Mouse (Mus musculus) stomach, postnatal 0 days (tissue): ENCODE measurements around the gene Slc25a34. TPM values are rescaled to one million over a fixed set of nuclear protein-coding genes. Genes with fewer than 3 reads are reported as not detected.

Experiments used
- ATAC-seq: fragments of 200-750 bp; cut with Nextera tagmentation; 2 replicates; pipeline ENCODE4 v1.8.0; 2017; ENCODE audit not compliant: low FRiP score, low TSS enrichment
- DNase-seq: peaks from one replicate; pipeline ENCODE4 v3.0.0-alpha.2; 2016; ENCODE audit warnings: low spot score
- H3K27ac ChIP-seq: fragments of 300-500 bp; sonication (generic); replicated peaks from 2 replicates; pipeline ENCODE4 v1.5.1; 2014; ENCODE audit warnings: mild to moderate bottlenecking, control low read depth
- H3K27me3 ChIP-seq: fragments of 300-500 bp; sonication (generic); 2 replicates; pipeline ENCODE4 v1.6.1; 2014; ENCODE audit warnings: low read length; ENCODE audit not compliant: control insufficient read depth, insufficient read depth
- H3K36me3 ChIP-seq: fragments of 300-500 bp; sonication (generic); 2 replicates; pipeline ENCODE4 v1.6.1; 2014; ENCODE audit warnings: low read length, mixed read lengths; ENCODE audit not compliant: control insufficient read depth, insufficient read depth
- H3K4me1 ChIP-seq: fragments of 300-500 bp; sonication (generic); replicated peaks from 2 replicates; pipeline ENCODE4 v1.6.1; 2014; ENCODE audit warnings: antibody characterized with exemption; ENCODE audit not compliant: control insufficient read depth, insufficient read depth
- H3K4me2 ChIP-seq: fragments of 300-500 bp; sonication (generic); replicated peaks from 2 replicates; pipeline ENCODE4 v1.6.1; 2014; ENCODE audit warnings: low read depth, mild to moderate bottlenecking, control low read depth, moderate library complexity
- H3K4me3 ChIP-seq: fragments of 300-500 bp; sonication (generic); 2 replicates; pipeline ENCODE4 v1.5.1; 2014; ENCODE audit warnings: low read depth, low read length, control low read depth
- H3K9ac ChIP-seq: fragments of 300-500 bp; sonication (generic); 2 replicates; pipeline ENCODE4 v1.6.1; 2014; ENCODE audit warnings: mild to moderate bottlenecking, low read length, control low read depth, mixed read lengths
- H3K9me3 ChIP-seq: fragments of 300-500 bp; sonication (generic); 2 replicates; pipeline ENCODE4 v1.6.1; 2016; ENCODE audit warnings: low read length; ENCODE audit not compliant: control insufficient read depth
- CTCF ChIP-seq: IDR thresholded peaks from 2 replicates; pipeline ENCODE4 v1.5.1; 2016; ENCODE audit warnings: antibody characterized with exemption, low read depth, mild to moderate bottlenecking, moderate library complexity
- EP300 ChIP-seq: optimal IDR thresholded peaks from 2 replicates; pipeline ENCODE3; 2016; ENCODE audit warnings: antibody characterized with exemption
- WGBS: fragments of 180-500 bp; shearing (Covaris S2); extraction: QIAGEN DNeasy Blood & Tissue Kit; methylation state at CpG from one replicate; pipeline ENCODE4 v1.1.7; 2014; 5-methylcytosine and 5-hydroxymethylcytosine counted together
- polyA plus RNA-seq: library from polyadenylated mRNA; unstranded; fragments of >200 nt; fragmentation: Nextera tagmentation; extraction: Ambion mirVana; gene quantifications from 2 replicates; pipeline ENCODE4 v1.2.1, GENCODE M21; 2015

Gene Slc25a34
- polyA plus RNA-seq, 1 experiment from 2014 or later: 1.8 TPM

DNA sequence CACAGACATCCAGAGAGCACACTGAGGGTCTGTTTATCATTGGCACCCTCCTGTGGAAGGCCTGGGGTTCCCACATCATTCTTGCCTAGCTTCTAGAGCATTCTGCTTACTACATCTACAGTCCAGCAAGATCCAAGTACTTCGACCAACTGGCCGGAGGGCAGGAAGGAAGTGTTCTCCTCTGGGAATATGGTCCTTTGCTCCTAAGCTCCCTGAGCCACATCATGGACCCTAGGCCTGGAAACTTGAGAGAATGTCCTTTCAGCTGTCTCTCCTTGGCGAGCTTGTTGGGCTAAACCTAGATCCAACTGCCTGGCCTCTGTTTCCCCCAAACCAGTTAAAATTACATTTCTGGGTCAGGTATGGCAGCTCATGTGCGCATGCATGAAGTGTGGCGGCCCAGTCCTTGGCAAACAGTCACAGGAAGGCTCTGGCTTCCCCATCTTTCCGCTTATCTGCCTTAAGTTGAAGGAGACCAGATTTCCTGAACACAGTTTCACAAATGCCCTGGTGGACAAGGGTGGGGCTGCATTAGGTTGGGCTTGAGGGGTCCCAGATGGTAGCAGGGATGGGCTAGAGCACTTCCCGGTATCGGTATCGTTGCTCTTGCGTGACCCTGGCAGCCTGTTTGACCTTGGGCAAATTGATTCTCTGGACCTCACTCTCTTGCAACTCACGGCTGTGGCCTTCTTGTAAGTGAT lies 20.9 kb downstream of the Slc25a34 start:
- H3K4me1 ChIP-seq: peaks cover 3% of the 10 kb centered on the region; the same call in 1 of the 2 replicates
- 68% methylated on average over 11 of the region's 11 CpGs for WGBS
- TF ChIP-seq CTCF (0 out of 2 replicates have a peak, but pooled peaks have one; percentile 32), EP300 (no peak)
- H3K9me3 ChIP-seq: no peaks in the 10 kb centered on the region
- DNase-seq (no peak), ATAC-seq (no peak)
- H3K4me3 ChIP-seq: no peak overlapping the region
- H3K36me3 ChIP-seq: no peaks in the 10 kb centered on the region
- no peak overlapping the region for H3K4me2 ChIP-seq
- no peak overlapping the region for H3K27ac ChIP-seq
- no peaks in the 10 kb centered on the region for H3K27me3 ChIP-seq
- no peak overlapping the region for H3K9ac ChIP-seq

DNA sequence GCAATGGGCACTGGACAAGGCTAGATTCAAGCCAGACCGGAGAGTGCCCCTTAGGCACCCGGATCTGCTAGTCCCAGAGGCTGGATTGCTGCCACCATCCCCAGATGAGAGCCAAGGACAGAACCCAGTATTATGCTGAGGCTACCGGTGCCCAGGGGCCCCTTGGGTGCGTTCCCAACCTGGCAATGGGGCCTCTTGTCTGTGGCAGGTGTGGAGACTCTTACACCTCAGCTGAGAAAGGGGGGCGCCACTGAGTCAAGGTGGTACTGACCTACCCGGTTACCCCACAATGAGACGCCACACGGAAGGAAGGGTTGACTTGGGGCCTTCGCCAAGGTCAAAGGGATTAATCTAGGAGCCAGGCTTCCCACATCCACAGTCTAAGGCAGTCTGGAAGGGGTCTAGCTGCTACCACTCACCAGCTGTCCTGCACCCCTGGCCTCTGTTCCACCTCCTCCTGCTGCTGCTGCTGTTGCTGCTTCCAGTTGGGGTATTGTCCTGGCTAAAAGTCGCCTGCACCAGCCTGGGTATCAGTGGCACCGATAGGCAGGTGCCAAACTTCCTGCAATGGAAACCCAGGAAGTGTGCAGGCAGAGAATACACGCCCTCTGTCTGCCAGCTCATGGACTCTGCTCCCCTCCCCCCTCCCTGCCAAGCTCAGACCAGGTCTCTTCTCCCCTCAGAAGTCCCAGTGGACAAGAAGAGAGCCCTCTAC lies 22.3 kb downstream of the Slc25a34 start:
- H3K4me1 ChIP-seq: peaks cover 3% of the 10 kb centered on the region; the same call in 1 of the 2 replicates
- H3K9ac ChIP-seq: no peak overlapping the region
- peak; percentile 69 for DNase-seq
- H3K36me3 ChIP-seq: no peaks in the 10 kb centered on the region
- ATAC-seq: peak; percentile 30
- H3K4me3 ChIP-seq: no peak overlapping the region
- no peaks in the 10 kb centered on the region for H3K9me3 ChIP-seq
- 69% methylated on average over 12 of the region's 12 CpGs for WGBS
- no peaks in the 10 kb centered on the region for H3K27me3 ChIP-seq
- no peak overlapping the region for H3K27ac ChIP-seq
- H3K4me2 ChIP-seq: peak overlapping the region; percentile 15; the same call in 1 of the 2 replicates
- peak; percentile 39; the same call in 1 of the 2 replicates for TF ChIP-seq CTCF
- TF ChIP-seq EP300: no peak

DNA sequence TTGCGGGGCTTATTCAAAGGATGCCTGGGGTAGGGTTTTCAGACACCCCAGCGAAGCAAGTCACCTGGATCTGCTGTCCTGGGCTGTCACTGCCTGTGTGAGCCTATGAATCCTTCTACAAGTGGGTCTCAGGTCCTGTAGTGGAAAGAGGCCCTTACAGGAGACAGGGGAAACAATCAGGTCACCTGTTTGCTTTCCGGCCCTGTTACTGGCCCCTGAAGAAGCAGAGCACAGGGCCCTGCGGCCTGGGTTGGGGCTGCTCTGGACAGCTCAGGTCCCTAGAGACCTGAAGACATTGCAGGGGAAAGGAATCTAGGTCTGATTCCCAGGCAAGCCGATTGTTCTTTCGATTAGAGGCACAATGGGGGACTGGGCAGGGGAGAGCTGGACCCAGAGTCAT lies 23.3 kb downstream of the Slc25a34 start:
- peak; percentile 20; the same call in 1 of the 2 replicates for ATAC-seq
- Histone ChIP-seq H3K9ac (no peak overlapping the region), H3K4me2 (peak overlapping the region; percentile 87), H3K4me1 (peaks cover 3% of the 10 kb centered on the region; the same call in 1 of the 2 replicates), H3K9me3 (no peaks in the 10 kb centered on the region), H3K27me3 (no peaks in the 10 kb centered on the region), H3K4me3 (no peak overlapping the region), H3K36me3 (no peaks in the 10 kb centered on the region), H3K27ac (peak overlapping the region; percentile 89; the same call in 1 of the 2 replicates)
- WGBS: 44% methylated on average over 6 of the region's 6 CpGs
- no peak for TF ChIP-seq CTCF
- TF ChIP-seq EP300: no peak
- peak; percentile 34 for DNase-seq

DNA sequence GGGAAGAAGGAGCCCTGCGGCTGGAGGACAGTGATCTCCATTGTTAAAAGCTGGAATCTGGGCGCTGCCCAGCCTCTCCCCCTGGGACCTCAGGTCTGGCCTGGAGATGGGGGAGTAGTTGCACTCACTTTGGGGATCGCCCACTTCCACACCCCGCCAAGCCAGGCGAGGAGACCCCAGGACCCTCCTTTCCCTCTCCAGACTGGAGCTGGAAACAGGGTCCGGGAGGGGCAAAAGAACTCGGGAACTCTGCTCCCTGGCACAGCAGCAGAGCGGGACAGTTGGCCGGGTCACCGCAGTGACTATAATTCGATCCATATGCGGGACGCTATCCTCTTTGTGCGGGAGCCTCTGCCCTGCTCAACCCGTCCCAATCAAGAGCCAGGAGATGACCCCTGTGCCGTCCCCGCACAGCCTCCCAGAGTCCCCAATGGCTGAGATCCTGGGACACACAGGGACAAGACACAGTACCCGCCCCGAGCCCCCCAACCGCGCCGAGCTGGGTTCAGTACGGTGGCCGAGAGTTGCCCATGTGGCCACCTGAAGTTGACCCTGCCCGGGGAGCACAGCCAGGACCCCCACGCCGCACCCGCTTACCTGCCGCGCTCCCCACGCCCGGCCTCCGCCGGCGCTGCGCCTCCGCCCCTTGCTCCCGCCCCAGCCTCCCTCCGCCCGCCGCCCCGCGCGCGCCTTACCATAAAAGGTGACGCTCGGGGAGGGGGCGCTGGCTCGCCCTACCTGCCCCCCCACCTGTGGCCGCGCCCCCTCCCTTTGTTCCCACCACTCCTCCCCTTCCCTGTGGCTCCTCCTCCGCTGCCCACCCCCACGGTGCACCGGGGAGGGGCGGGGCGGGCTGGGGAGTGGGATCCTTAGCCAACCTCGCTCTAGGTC lies 24.1 kb downstream of the Slc25a34 start:
- H3K27me3 ChIP-seq: no peaks in the 10 kb centered on the region
- H3K36me3 ChIP-seq: peaks cover 5% of the 10 kb centered on the region
- peak overlapping the region; percentile 77 for H3K4me3 ChIP-seq
- peaks cover 3% of the 10 kb centered on the region; the same call in 1 of the 2 replicates for H3K4me1 ChIP-seq
- TF ChIP-seq CTCF: no peak
- peak; percentile 59 for TF ChIP-seq EP300
- H3K4me2 ChIP-seq: peak overlapping the region; percentile 87
- H3K9ac ChIP-seq: peak overlapping the region; percentile 87
- no peaks in the 10 kb centered on the region for H3K9me3 ChIP-seq
- peak; percentile 66 for DNase-seq
- under 1% methylated on average over 34 of the region's 57 CpGs for WGBS
- ATAC-seq: no peak
- peak overlapping the region; percentile 89 for H3K27ac ChIP-seq

- ATAC-seq (no peak), DNase-seq (peak; percentile 24)
- H3K9ac ChIP-seq: peak overlapping the region; percentile 87
- H3K4me3 ChIP-seq: peak overlapping the region; percentile 77
- H3K27ac ChIP-seq: peak overlapping the region; percentile 89
- no peaks in the 10 kb centered on the region; the same call in 1 of the 2 replicates for H3K4me1 ChIP-seq
- peak overlapping the region; percentile 87 for H3K4me2 ChIP-seq
- TF ChIP-seq CTCF: no peak
- no peak for TF ChIP-seq EP300
- H3K9me3 ChIP-seq: no peaks in the 10 kb centered on the region
- H3K36me3 ChIP-seq: peaks cover 9% of the 10 kb centered on the region
- H3K27me3 ChIP-seq: no peaks in the 10 kb centered on the region
- WGBS: 1% methylated on average over 9 of the region's 9 CpGs
These were observed 24.7 kb downstream of the Slc25a34 start for GRCm38 (mm10) chr4:141598894-141599250.
